Mouse (Mus musculus): ENCODE data around the gene Prpf39.

Prpf39 gene

DNA sequence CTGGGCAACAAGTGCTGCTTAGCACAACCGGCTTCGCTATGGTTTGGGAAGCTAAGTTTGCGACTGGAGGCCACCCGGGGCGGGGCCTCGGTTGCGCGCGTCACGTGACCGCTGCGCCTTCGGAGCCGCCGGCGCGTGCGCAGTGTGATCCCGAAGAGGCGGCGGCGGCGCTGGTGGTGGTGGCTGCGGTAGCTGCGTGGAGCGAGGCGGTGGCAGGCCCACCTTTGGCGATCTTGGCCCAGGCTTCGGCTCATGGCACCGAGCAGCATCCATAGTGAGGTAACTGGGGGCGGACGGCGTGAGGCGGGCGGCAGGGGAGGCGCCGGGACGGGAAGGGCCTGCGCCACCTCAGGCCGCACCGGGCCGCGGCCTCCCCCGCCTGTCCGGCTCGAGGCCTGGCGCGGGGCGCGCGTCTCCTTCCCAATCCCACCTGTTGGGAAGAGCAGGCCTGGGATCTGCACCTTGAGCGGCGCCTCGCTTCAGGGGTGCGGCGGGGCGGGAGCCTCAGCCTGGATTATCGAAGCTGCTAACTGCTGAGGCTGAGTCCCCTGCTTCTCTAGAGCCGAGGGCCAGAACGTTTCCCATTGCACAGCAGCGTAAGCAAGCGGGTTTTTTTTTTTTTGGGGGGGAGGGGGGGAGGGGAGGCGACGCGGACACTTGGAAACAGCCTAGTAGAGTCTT lies at the start of gene Prpf39:
TSS of gene Prpf39 (plus strand) at position 144 of the 681 bp plus-strand sequence.
- in situ Hi-C loops (cut with MboI, MseI): no loop called here

DNA sequence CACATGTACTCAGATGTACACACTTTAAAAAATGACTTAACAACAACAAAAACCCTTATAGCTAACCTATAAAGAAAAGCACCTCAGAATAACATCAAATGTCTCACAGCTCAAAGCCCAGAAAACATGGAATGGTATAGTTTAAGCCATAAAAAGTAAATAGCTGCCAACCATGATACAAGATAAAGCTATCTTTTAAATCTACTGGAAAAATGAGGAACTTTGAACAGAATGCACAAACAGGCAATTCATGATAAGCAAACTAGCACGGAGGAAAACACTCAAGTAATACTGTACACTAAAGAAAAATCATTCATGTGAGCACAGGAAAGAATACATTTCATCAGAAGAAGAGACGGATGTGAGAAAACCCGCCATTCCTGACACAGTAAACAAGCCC lies 28.4 kb upstream of the Prpf39 start:
- in situ Hi-C loops (cut with MboI, MseI): no loop called here

DNA sequence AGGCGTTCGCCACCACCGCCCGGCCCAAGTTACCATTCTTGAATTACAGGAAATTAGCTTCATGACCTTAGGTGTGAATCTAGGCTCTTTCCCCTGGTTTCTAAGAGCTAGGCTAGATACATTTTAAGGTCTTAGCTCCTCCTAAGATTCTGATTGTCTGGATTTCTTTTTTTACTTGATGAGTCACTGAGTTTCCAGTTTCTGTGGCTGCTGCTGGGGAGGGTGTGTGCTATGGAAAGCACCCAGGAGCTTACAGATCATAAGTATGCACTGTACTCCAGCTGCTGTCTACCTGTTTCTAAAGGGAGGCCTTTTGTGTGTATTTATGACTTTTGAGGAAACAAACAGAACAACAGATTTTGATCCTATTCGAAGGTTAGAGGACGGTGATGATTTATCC lies 13.3 kb upstream of the Prpf39 start:
- in situ Hi-C loops (cut with MboI, MseI): no loop called here

DNA sequence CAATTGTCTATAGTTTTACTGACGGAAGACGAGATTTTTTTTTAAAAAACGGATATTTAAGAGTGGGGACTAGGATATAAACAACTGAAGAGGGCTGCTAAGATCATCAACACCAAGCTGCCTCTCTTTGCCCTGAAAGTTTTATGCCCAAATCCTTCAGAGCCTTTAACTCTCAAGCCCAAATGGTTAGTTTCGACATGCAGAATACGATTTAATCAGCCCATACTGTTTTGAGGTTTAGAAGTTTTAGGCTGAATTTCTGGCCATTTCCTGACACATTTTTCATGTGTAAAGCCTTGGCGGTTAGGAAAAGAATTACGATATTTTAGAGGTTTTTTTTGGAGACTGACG lies 319 bp upstream of the Prpf39 start:
- in situ Hi-C loops (cut with MboI, MseI): no loop called here

DNA sequence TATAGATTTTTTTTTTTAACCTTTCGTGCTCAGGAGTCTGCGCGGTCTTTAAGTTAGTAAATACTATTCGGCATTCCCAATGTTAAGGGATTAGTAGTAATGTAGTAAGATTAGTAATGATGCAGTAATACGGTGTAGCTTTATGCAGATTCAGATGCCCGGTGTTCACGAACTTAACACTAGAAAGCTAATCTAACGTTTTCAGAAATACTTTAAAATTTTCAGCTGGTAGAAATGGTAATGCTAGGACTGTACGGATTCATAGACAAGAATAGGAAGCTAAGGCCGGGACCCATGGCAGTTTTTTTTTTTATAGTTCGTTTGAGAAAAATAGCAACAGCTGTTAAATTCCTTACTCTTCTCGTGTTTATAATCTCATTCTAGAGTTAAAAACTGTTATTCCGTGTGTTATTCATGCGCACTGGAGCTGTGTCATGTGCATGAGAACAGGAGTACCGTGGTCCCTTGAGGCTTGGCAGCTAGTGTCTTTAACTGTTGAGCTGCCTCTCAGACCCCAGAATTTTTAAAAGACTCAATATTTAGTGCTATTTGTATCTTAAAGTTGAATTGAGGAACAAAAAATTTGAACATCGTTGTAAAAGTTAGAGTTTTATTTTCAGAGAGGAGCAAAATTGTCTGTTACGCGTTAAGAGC lies 886 bp downstream of the Prpf39 start:
- in situ Hi-C loops (cut with MboI, MseI): no loop called here

DNA sequence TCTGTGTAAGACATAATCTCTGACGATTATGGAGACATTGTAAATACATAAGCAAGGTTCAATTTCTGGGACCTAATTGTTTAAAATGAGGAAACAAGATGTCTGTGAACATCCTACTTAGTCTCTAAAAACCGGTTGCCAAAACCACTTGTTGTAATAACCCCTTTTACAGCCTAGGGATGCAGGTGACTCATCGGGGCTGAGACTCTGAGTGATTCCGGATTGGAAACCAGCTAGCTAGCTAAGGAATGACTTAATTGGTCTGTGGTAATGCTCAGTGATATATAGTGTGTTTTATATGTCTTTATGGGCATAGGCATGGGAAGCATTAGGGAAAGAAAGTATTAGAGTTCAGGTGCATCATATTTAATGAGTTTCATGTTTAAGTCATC lies 1.4 kb downstream of the Prpf39 start:
- in situ Hi-C loops (cut with MboI, MseI): no loop called here

DNA sequence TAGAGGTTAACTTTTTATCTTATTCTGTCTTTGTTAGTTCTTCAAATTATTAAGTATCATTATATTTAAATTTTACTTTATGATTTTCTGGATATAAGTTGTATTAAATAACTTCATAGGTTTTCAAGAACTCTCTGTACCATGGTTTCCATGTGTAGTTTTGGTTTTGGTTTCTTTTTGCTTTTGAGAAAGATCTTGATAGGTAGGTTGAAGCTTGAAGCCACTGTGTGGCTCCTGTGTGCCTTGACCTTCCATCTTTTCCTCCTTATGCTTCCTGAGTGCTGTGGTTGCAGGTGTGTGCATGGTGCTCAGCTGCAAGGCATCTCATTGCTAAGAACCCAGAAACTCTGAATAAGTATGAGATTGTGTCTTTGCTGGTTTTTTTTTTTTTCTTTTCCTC lies 12.7 kb downstream of the Prpf39 start:
- in situ Hi-C loops (cut with MboI, MseI): no loop called here

DNA sequence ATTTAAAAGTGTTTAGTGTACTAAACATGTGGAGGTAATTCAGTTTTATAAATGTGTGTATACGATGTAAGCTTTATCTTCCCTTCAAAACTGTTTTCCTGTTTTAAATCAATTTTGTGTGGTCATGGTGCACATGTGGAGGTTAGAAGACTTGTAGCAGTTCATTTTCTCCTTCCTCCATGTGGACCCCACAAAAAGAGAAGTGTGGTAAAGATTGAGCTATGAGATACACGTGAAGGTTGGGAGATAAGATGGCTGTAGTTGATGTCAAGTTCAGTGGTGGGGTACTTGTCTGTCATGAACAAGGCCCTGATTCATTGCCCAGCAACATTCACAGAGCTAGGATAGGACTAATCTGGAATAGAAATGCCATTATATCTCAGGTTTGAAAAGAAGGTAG lies 22.1 kb downstream of the Prpf39 start:
- in situ Hi-C loops (cut with MboI, MseI): no loop called here

DNA sequence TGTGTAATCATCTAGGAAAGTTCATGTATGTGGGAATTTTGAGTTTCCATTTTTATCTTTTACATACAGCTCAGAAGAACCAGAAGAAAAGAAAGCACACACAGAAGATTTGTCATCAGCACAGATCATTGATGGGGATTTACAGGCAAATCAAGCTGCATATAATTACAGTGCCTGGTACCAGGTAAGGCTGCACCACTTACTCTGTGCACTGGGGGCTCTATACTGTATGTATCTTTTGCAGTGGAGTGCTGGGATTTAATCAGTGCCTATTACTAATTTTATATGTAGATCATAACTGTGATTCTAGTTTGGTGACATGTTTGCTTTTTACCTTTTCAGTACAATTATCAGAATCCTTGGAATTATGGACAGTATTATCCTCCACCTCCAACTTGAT lies 24.9 kb downstream of the Prpf39 start:
- in situ Hi-C loops (cut with MboI, MseI): no loop called here

DNA sequence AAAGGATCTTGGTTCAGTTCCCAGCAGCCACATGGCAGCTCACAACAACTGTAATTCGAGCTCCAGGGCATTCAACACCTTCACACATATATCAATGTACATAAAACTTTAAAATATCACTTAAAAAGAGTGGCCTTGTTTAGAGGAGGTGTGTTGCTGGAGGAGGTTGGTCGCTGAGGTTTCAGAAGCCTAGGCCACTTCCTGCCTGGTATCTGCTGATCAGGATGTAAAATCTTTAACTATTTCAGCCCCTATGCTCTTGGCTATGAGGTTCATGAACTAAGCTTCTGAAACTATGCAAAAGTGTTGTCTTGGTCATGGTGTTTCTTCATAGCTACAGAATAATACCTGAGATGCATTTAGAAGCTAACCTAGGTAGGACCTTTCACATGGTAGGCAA lies 29.1 kb downstream of the Prpf39 start:
- in situ Hi-C loops (cut with MboI, MseI): no loop called here

DNA sequence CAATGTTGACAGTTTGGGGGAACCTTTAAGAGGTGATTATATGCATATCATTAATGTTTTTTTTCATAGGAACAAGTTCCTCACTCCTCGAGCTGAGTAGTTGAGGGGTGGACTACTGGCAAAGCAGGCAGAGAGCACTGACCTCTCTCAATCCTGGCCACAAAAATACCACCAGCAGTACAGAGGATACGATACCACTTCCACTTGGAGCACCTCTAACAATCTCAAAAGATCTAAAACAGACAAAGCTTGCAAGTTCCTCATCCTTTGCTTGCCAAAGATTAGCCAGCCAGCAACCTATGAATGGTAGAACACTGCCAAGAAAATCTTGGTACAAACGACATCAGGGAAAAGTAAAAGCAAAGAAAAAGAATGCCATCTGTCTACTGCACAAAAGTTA lies 30.1 kb downstream of the Prpf39 start:
- in situ Hi-C loops (cut with MboI, MseI): no loop called here

DNA sequence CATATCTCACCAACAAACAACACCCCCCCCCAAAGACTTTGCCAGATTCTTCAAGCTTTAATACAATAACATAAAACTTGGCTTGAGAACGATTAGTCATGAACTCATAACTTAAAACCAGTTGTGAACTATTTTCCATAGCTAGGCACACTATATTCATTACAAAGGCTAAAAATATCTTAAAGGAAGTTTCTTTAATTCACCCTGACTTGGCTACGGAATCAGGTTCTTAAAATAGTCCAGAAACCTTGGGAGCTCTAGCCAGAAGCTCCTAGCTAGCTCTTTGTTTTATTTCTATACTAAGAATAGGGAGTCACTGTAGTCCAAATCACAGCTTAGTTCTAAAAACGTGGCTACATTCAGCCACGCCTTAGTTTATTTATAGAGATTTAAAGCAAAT lies 32.3 kb downstream of the Prpf39 start:
- in situ Hi-C loops (cut with MboI, MseI): no loop called here

DNA sequence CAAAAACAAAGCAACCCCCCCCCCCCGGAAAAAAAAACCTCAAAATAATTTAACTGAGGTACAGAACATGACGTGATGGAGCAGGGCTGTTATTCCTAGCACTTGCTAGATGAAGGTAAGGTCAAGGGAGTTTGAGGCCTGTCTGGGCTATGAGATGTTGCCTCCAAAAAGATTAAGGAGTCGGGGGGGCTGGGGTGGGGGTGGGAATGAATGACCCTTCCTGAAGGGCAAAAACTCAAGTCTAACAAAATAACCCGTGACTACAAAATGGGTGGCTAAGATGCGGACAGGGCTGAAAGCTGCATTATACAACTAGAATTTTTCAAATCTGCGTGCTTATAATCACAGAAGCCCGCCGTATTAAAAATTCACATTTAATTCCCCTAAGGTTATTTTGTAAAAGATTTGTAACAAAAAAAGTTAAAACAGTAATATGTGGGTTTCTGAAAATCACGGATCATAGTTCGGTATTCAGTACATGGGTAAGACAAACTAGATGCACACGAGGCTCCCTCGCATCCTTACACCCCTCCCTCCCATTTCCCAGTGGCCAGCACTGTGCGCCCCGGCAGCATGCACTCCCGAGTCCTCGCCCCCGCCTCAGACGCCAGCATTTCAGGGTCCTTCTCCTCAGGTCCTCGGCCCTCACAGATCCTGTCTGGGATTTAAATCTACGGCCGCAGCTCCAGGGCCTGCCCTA lies 36.9 kb downstream of the Prpf39 start:
- in situ Hi-C loops (cut with MboI, MseI): loop anchor here (5.0 kb wide), 1 partner anchor 106 kb away; the partner anchor contains the start of genes Klhl28 and Togaram1

DNA sequence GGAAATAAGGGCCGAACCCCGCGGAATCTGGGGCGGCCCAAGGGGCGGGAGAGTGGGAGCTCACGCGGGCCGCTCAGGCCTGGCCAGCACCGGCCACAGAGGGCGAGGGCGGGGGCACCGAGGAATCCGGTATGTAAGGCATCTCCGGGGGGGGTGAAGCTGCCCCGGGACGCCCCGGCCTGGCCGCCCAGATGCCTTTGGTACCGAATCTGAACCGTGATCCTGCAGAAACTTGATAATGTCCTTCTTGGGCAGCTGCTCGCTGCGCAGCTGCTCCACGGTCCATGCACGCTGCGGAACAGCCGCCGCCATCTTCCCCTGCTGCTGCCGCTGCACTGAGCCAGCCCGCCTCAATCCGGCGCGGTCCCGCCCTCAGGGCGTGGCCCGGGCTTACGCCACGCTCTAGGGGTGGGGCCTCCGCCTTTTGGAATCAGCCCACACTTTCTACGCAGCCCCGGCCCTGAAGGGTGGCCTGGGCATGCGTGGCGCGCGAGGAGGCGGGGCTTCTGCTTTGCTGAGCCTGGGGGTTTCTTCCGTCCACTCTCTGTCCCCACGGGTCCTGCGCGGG lies 37.6 kb downstream of the Prpf39 start, which contains the start of gene Fkbp3:
TSS of gene Fkbp3 (minus strand) at position 397 of the 568 bp plus-strand sequence.
- in situ Hi-C loops (cut with MboI, MseI): loop anchor here (5.0 kb wide), 1 partner anchor 106 kb away; the partner anchor contains the start of genes Klhl28 and Togaram1

DNA sequence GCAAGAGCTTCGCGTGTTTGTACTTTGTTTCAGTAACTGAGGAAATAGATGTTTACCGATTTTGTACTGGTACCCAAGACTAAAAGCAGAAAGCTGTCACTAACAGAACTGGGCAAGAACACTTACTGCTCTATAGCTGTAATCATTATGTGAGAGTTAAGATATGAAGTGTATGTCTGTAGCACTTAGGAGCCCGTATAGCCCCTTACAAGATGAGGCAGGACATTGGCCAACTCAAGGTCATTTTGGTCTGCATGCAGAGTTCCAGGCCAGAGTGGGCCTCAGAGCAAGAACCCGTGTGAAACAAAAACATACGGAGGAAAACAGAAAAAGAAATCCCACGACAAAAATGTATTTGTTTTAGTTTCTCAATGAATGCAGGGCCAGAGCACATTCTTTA lies 38.5 kb downstream of the Prpf39 start:
- in situ Hi-C loops (cut with MboI, MseI): loop anchor here (5.0 kb wide), 1 partner anchor 107 kb away; the partner anchor contains the start of genes Klhl28 and Togaram1

DNA sequence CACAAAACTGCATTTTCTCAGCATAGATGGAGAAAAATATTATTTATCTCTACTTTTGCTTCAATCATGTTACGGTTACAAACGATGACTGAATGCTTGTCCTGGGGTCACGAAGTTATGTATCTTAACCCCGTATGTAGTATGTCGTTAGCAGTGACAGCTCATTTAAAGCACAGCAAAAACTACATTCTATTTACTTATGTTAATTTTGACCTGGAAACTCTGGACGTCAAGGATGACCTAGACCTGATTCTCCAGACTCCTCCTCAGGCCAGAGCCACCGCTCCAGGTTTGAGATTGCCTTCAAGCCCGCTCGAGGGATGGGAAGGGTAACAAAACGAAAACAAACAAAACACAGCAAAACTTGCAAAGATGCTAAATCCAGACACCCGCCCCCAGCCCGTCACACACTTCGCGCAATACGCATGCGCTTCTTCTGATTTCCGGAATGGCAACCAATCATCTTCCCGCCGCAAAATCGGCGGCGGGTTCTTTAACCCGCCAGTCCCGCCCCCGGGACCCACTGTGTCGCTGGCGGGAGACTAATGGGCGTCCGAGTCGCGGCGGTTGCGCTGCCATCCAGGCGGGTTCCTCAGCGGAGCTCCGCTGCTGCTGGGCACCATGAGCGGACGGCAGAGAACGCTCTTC lies 39.1 kb downstream of the Prpf39 start, which contains the start of gene Fancm:
TSS of gene Fancm (plus strand) at position 519 of the 648 bp plus-strand sequence.
- in situ Hi-C loops (cut with MboI, MseI): no loop called here

DNA sequence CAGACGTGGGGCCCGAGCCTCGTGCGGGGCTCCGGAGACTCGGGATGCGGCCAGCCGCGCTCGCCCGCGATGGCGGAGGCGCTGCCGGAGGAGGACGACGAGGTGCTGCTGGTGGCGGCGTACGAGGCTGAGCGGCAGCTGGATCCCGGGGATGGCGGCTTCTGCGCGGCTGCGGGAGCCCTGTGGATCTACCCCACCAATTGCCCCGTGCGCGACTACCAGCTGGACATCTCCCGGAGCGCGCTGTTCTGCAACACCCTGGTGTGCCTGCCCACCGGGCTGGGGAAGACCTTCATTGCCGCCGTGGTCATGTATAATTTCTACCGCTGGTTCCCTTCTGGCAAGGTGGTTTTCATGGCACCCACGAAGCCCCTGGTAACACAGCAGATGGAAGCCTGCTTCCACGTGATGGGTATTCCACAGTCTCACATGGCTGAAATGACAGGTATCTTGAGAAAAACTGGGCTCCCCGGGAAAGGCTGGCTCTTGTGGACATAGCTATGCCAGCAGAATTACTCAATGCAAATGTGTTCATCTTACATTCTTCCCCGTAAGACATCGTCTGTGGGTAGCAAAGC lies 39.7 kb downstream of the Prpf39 start:
- in situ Hi-C loops (cut with MboI, MseI): no loop called here

DNA sequence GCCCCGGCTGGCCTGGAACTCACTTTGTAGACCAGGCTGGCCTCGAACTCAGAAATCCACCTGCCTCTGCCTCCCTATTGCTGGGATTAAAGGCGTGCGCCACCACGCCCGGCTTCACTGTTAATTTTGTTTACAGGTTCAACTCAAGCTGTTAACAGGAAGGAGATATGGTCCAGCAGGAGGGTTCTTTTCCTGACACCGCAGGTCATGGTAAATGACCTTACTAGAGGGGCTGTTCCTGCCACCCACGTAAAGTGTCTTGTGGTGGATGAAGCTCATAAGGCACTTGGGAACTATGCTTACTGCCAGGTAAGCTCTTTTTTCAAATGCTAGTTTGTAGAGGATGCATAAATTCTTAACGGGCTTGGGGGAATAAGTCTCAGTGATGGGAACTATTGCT lies 40.8 kb downstream of the Prpf39 start:
- in situ Hi-C loops (cut with MboI, MseI): no loop called here

DNA sequence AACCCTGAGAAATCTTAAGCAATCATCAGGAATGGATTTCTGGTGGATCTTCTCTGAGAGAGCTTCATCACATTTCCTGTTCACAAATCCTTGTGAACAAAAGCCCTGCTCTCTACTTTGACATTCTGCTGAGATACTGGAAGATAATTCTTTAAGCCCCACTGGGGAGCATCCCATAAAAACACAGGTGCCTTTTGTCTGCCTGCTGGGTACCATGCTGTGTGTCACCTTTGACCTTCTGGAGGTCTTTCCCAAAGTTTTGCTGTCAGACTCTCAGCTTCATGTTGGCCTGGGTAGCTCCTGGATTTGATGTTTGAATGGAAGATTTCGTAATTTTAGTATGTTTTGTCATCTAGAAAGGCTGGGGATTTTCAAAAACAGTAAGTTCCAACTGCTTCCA lies 72.6 kb downstream of the Prpf39 start:
- in situ Hi-C loops (cut with MboI, MseI): loop anchor here (5.0 kb wide), 1 partner anchor 271 kb away; no protein-coding TSS in a partner anchor

DNA sequence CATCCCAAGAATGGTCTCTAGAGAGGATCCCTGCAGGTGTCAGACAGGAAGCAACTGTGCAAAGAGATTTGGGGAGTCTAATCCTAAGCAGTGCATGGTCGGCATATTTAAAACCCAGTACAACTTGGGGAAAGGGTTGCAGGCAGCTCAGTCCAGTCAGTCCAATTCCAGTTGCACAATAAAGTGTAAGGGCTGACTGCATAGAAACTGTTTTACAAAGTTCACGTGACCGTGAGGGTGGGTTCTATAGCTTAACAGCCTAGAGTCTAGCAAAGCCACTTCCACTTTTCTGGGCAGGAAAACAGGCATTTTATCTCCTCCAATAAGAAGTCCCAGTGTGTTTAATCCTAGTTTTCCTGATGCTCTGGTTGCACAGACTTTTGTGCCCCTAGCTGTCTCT lies 75.4 kb downstream of the Prpf39 start:
- in situ Hi-C loops (cut with MboI, MseI): no loop called here

DNA sequence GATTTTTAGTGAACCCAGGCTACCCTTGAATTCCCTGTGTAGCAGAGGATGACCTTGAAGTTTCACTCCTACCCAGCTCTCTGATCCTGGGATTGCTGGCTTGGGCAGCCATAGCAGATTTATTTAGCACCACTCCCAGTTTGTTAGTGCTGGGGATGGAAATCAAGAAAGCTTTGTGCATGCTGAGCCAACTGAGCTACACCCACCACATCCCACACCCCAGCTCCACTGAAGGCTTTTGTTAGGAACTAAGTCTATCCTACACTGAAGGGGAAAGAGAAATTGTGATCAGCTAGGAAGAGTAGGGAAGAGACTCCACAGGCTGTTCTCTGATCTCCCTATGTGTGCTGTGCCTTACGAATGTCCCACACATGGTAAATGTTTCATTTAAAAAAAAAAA lies 76.7 kb downstream of the Prpf39 start:
- in situ Hi-C loops (cut with MboI, MseI): no loop called here
